Mouse (Mus musculus): ENCODE measurements around the gene Bmp8b.
"Not testable (repeated sequence)": the region's sequence is repeated elsewhere in the genome, so short reads cannot be mapped to it uniquely, and the experiment has no call there.

Gene Bmp8b

GRCm38 (mm10) chr4:123112216-123112764, 7.3 kb downstream of the Bmp8b start:
- no peak for DNase-seq

GRCm38 (mm10) chr4:123114651-123115050, 9.7 kb downstream of the Bmp8b start:
- not testable (repeated sequence) for DNase-seq

DNA sequence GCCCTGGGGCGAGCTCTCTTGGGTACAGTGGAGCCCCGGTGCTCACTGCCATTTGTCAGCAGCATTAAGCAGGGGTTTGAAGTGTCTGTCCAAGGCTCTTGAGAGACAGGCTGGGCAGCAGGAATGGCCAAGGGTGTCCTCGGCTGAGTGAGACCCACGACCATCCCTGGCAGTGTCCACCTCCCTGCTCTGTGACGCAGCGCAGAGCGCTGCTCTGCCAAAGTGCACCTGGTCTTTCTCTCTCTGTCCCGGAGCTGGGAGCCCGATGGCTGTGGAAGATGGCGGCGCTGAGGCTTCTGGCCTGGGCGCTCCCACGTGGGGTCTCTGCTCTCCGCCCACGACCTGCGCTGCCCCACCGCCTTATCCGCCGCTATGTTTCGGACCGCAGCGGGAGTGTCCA, 11.0 kb downstream of the Bmp8b start, which contains the start of gene Oxct2b:
Gene Oxct2b (plus strand): TSS at position 256 of the 400 bp plus-strand sequence.
- DNase-seq: no peak

GRCm38 (mm10) chr4:123116640-123117039, 11.7 kb downstream of the Bmp8b start:
- DNase-seq: not testable (repeated sequence)

DNA sequence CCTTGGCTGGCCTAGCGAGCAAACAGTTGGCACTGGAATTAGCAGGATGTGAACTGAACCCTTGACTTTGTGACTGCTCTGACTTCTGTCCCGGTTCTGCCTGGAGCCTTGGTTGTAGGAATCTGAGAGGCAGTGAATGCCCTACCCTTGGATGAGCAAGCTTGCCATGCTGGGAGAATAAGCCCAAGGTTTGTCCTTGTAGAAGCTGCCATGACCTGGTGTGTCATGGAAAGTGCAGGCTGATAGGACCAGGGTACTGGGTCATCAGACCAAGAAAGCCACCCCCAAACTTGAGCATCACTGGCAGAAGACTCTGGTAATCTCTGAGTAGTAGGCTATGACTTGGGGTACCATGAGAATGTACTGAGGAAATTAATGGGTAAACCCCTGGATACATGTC, 16.3 kb downstream of the Bmp8b start:
- DNase-seq: no peak

- no peak for DNase-seq
Observed at GRCm38 (mm10) chr4:123126626-123127025, 21.7 kb downstream of the Bmp8b start.

DNA sequence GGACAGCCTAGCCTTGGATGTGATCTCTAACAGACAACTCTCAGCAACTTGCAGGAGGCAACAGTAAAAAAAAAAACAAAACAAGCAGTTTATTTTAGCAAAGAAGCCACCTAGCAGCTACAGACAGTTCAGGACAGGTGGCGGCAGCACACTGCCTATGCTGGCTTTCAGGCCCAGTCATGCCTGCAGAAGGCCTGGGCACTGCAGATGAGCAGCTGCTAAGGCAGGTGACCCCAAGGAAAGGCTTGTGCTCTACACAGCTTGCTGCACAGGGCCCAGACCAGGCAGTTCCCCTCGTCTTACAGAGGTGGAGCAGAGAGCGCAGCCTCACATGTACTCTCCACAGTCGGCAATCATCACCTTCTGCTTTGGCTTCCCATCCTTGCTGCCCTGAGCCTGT, 22.1 kb downstream of the Bmp8b start:
- no peak for DNase-seq

- no peak for DNase-seq
Observed at GRCm38 (mm10) chr4:123137551-123137950, 32.6 kb downstream of the Bmp8b start.

GRCm38 (mm10) chr4:123139513-123140154, 34.7 kb downstream of the Bmp8b start, which contains the start of gene Ppie:
Gene Ppie, minus strand, starts transcription at chr4:123139951.
- DNase-seq: peak; percentile 73 to 74

- no peak for DNase-seq
Observed at GRCm38 (mm10) chr4:123147446-123148150, 42.6 kb downstream of the Bmp8b start.

GRCm38 (mm10) chr4:123152003-123152402, 47.0 kb downstream of the Bmp8b start:
- no peak for DNase-seq

GRCm38 (mm10) chr4:123152976-123153375, 48.0 kb downstream of the Bmp8b start:
- DNase-seq: no peak

DNA sequence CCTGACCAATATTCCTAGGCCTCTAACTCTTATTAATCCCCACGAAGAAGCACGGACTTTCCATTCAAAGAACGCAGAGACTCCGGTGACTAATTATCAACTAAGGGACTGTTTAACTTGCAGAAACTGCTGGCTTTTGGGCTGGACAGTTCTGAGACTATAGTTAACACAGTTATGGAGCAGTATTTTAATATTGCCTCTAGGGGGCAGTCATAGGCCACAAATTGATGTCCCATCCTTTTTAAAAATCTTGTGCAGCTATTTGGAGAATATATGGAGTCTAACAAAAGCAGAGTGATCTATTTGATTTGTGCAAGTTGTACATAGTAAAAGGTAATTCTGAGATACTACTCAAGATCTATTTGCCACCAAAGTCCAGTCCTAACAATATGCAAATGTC, 50.0 kb downstream of the Bmp8b start:
- DNase-seq: no peak

- no peak for DNase-seq
Observed at GRCm38 (mm10) chr4:123155427-123155826, 50.5 kb downstream of the Bmp8b start.

DNA sequence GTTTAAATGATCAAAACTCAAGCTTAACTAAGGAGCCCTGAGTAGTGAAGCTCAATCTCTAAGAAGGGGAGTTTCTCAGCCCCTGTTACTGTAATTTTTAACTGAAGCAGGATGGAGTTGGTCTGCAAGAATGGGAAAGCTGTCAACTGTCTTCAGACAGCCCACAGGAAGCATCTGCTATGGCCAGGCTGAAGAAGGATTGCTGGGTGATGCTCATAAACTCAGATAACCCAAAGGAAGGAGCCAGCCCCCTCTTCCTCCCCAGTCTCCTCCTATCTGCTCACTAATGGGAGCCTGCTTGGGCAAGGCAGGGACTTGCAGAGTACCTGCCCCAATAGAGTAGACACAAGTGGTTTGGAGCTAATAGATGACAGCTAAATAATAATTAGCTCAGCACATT, 50.9 kb downstream of the Bmp8b start:
- no peak for DNase-seq

GRCm38 (mm10) chr4:123160571-123160970, 55.6 kb downstream of the Bmp8b start:
- DNase-seq: no peak

DNA sequence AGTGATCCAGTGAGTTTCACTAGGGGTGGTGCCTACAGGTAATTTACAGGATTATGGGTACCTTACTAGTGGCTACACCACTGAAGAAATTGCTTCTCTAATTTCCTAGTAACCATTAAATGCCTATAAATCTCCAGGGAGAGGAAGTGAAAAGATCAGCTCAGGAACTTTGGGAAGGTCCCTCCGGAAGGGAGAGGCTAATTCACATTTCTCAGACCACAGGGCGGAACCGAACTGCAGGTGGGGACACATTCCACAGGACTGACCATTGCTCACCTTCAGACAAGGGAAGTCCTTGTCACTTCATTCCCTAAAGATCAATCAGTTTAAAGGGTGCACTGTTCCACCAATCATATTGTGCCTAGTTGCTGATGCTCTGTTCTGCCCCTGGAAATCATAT, 56.3 kb downstream of the Bmp8b start:
- not testable (repeated sequence) for DNase-seq

DNA sequence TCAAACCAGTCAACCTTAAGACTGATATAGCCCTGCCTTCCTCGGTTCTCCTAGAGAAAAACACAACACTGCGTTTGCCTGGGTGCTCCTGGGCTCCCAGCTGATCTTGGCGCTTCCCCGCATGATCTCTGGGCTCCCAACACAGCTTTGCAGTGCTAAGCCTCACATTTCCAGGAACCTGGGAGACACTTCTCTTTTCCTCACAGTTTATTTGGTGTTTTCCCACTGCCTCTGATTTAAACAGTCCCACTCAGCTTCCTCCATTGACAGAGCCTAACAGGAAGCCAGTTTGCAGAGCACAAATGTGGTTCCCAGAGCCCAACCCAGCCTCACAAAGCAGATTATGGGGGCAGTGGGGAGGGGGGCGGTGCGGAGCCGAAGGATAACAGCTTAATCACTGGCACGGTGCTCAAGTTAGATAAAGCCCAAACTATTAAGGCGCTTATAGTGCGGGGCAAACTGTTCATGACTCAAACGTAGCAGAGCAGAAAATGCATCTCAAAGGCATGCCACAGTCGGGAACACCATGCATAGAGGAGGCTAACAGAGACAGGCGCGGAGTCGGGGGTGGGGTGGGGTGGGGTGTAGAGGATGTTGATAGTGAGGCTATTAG, 57.4 kb downstream of the Bmp8b start:
- DNase-seq: no peak

GRCm38 (mm10) chr4:123164157-123164556, 59.2 kb downstream of the Bmp8b start:
- no peak for DNase-seq

DNA sequence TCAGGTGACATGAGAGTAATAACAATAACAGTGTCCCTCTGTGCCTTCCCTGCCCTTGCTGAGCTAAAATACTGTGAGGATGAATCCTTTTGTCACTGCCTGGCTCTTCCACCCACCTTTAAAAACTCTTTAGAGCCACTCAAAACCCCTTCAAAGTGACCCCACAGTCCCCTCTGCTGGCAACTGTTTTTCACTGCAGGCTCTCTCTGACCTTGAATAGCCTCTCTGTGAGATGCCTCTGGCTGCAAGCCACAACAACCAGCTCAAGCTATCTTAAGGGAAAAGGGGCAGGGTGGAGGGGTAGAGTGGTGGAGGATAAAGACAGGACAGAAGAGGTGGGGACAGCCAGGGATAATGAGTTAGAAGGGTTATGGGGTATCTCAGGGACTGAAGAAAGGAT, 66.8 kb downstream of the Bmp8b start:
- no peak for DNase-seq

All from lung, adult 18-20 months (tissue).